Mouse (Mus musculus): Measurements from ENCODE around the gene Lrmp.

DNA sequence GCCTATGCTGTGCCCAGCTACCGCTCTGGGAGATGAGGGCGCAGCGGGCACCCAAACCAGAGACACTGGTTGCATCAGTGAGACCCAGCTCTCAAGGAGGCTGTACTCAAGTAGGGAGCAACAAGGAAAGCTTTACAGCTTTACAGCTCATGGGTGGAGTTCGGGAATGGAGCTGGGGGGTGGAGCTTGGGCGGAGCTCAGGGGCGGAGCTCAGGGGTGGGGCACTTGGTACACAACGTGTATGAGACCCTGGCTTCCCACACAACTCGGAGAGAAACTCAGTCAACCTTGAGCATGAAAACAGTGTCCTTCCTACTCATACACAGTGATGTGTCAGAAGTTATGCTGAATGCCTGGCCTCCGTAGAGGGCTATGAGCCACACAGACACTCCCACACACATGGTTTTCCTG is 60.1 kb downstream of the Lrmp start:
- TF ChIP-seq MAX (IDR thresholded peaks at IDR 0.05; ENCODE audit: low read depth), result no peak
- TF ChIP-seq TCF12 (IDR thresholded peaks at IDR 0.05; ENCODE audit: insufficient read depth, poor library complexity, severe bottlenecking), result no peak
- TF ChIP-seq TCF3 (IDR thresholded peaks at IDR 0.05; ENCODE audit: insufficient read length, low read depth), result no peak
- TF ChIP-seq POLR2A (IDR thresholded peaks at IDR 0.05; ENCODE audit: insufficient read length, low read depth), result no peak
- no peak for TF ChIP-seq USF1 (IDR thresholded peaks at IDR 0.05; ENCODE audit: low read depth)
- TF ChIP-seq CEBPB (IDR thresholded peaks at IDR 0.05; ENCODE audit: insufficient read depth, poor library complexity, severe bottlenecking), result no peak
- TF ChIP-seq POLR2AphosphoS2 (IDR thresholded peaks at IDR 0.05; ENCODE audit: insufficient read length, low read depth), result no peak
- TF ChIP-seq MYOG (IDR thresholded peaks at IDR 0.05; ENCODE audit: control insufficient read depth in 1 of 3, insufficient read depth in 1 of 3, insufficient read length in 2 of 3, low read depth in 2 of 3), result no peak
- no peak for TF ChIP-seq MYOD1 (IDR thresholded peaks at IDR 0.05; ENCODE audit: control insufficient read depth in 1 of 3, insufficient read length in 2 of 3, low read depth in 2 of 3)
- TF ChIP-seq E2F4 (IDR thresholded peaks at IDR 0.05; ENCODE audit: insufficient read depth), result no peak
- no peak for TF ChIP-seq REST (IDR thresholded peaks at IDR 0.05; ENCODE audit: insufficient read depth, insufficient read length)
- TF ChIP-seq SRF (IDR thresholded peaks at IDR 0.05; ENCODE audit: control insufficient read depth, insufficient read length, low read depth), result no peak
